In genomic region chr12:117821394-117821793, GRCm38 (mm10) we compare ENCODE assay signal across 27 mouse cellular contexts. TPM values are rescaled to one million over a fixed set of nuclear protein-coding genes. Genes with fewer than 3 reads are reported as not detected.
DNase-seq lines count a peak whose midpoint lies in the region; ATAC-seq and TF ChIP-seq lines count a peak whose summit lies in the region.
"Had no signal": no experiment of that assay in that cellular context is flagged by ENCODE, and none has a peak within 500 bp of the region (broad histone marks: within the 10 kb centered on the region; RNA-seq: fewer than 3 reads in every experiment).

No protein-coding gene starts in this region.

- TF ChIP-seq POLR2A in CH12.LX (IDR thresholded peaks at IDR 0.05; ENCODE audit: low read depth, low read length): no peak

- TF ChIP-seq EP300 in CH12.LX (IDR thresholded peaks at IDR 0.05; ENCODE audit: low read length): no peak

- H3K27me3 ChIP-seq in CH12.LX (replicated peaks): no peaks in the 10 kb centered on the region
- H3K27me3 ChIP-seq: embryonic facial prominence, embryonic 12.5 days; embryonic facial prominence, embryonic 15.5 days; heart, embryonic 15.5 days; Patski had no signal

- peak; percentile 45; the same call in 1 of the 2 replicates for ATAC-seq in common myeloid progenitor, adult 5-6 weeks (replicated peaks; ENCODE audit: low read depth, poor library complexity, severe bottlenecking)
- ATAC-seq in megakaryocyte progenitor cell, adult 5-6 weeks (replicated peaks; ENCODE audit: poor library complexity): 0 out of 2 replicates have a peak, but pooled peaks have one; percentile 9
- no peak for ATAC-seq in erythroblast, adult 5-6 weeks (replicated peaks; ENCODE audit: low FRiP score, poor library complexity, severe bottlenecking)
- ATAC-seq: hindbrain, postnatal 0 days; inflammation-experienced regulatory T-cells, adult 6 months; intestine, embryonic 16.5 days had no signal

- DNase-seq in CH12.LX (ENCODE audit: extremely low read depth): no peak
- DNase-seq in MN1 (ENCODE audit: low spot score): no peak
- DNase-seq in gastrocnemius, postnatal 14 days: no peak
- DNase-seq: adrenal gland, postnatal 10 days; adrenal gland, postnatal 36 days; cerebellum, adult 18-20 months; cerebellum, adult 9-10 months; cerebellum, postnatal 14 days; gastrocnemius, postnatal 10 days; heart, adult 18-20 months; heart, postnatal 14 days; heart, postnatal 4 days had no signal

- dilution Hi-C loops in CH12.LX (cut with MboI; ENCODE audit: extremely low pct_ligation_motif_present, extremely low pct_unique_long_range_greater_than_20kb, low sequenced_read_pairs): no loop called here

- peaks cover 3 to 6% of the 10 kb centered on the region in 2 experiments; a peak in 2 of 4 replicates for H3K4me1 ChIP-seq in CH12.LX (ENCODE audit: control insufficient read depth in 1 of 2, insufficient read depth in 2 of 2)
- H3K4me1 ChIP-seq: embryonic facial prominence, embryonic 12.5 days; embryonic facial prominence, embryonic 15.5 days; forebrain, embryonic 12.5 days; forebrain, embryonic 15.5 days; heart, embryonic 12.5 days; heart, embryonic 15.5 days had no signal

- no peak overlapping the region for H3K27ac ChIP-seq in CH12.LX (ENCODE audit: insufficient read depth, low read depth)
- H3K27ac ChIP-seq: embryonic facial prominence, embryonic 12.5 days; embryonic facial prominence, embryonic 15.5 days; forebrain, embryonic 12.5 days; forebrain, embryonic 15.5 days; heart, embryonic 15.5 days; hindbrain, embryonic 14.5 days; hindbrain, postnatal 0 days had no signal

- H3K9ac ChIP-seq in CH12.LX (ENCODE audit: insufficient read depth, low read depth): no peak overlapping the region
- H3K9ac ChIP-seq: embryonic facial prominence, embryonic 12.5 days; embryonic facial prominence, embryonic 15.5 days; forebrain, embryonic 12.5 days; forebrain, embryonic 15.5 days; heart, embryonic 12.5 days; heart, embryonic 15.5 days; hindbrain, embryonic 14.5 days had no signal

- H3K4me3 ChIP-seq in CH12.LX (replicated peaks in 1 of 3; ENCODE audit: low read depth in 2 of 3, low read length in 2 of 3, poor library complexity in 1 of 3): no peak overlapping the region
- H3K4me3 ChIP-seq: embryonic facial prominence, embryonic 12.5 days; embryonic facial prominence, embryonic 15.5 days; erythroblast, embryonic 14.5 days; forebrain, embryonic 12.5 days; forebrain, embryonic 15.5 days; heart, embryonic 12.5 days; heart, embryonic 15.5 days had no signal

- TF ChIP-seq CTCF in CH12.LX (conservative IDR thresholded peaks at IDR 0.05 in 1 of 2, IDR thresholded peaks at IDR 0.05 in 1 of 2; ENCODE audit: low read depth in 2 of 2, low read length in 2 of 2): no peak

- H3K36me3 ChIP-seq in CH12.LX (replicated peaks in 1 of 2; ENCODE audit: control insufficient read depth in 1 of 2, insufficient read depth in 1 of 2, low read length in 1 of 2): no peaks in the 10 kb centered on the region
- H3K36me3 ChIP-seq: embryonic facial prominence, embryonic 12.5 days; embryonic facial prominence, embryonic 15.5 days; forebrain, embryonic 12.5 days; forebrain, embryonic 15.5 days; heart, embryonic 12.5 days; heart, embryonic 15.5 days had no signal

- in situ Hi-C loops in CH12.LX (cut with MboI; ENCODE audit: low pct_ligation_motif_present, low pct_unique_long_range_greater_than_20kb, low sequenced_read_pairs): loop anchor here (25.0 kb wide), 1 partner anchor 166 kb away; no protein-coding TSS in a partner anchor

- TF ChIP-seq RAD21 in CH12.LX (IDR thresholded peaks at IDR 0.05; ENCODE audit: low read depth, low read length): no peak

- H3K9me3 ChIP-seq in CH12.LX (replicated peaks; ENCODE audit: low read length): no peaks in the 10 kb centered on the region
- H3K9me3 ChIP-seq: embryonic facial prominence, embryonic 12.5 days; embryonic facial prominence, embryonic 15.5 days; forebrain, embryonic 12.5 days; forebrain, embryonic 15.5 days; heart, embryonic 12.5 days; heart, embryonic 15.5 days had no signal

- peak overlapping the region; percentile 3 for H3K4me2 ChIP-seq in CH12.LX (ENCODE audit: insufficient read depth, low read depth, poor library complexity, severe bottlenecking)
- H3K4me2 ChIP-seq: embryonic facial prominence, embryonic 12.5 days; embryonic facial prominence, embryonic 15.5 days; forebrain, embryonic 12.5 days; forebrain, embryonic 15.5 days; heart, embryonic 12.5 days; heart, embryonic 15.5 days; hindbrain, embryonic 14.5 days had no signal

- no peaks in the 10 kb centered on the region for H3K79me2 ChIP-seq in CH12.LX (replicated peaks; ENCODE audit: control insufficient read depth, extremely low read depth, insufficient read depth, poor library complexity, severe bottlenecking)

- intact Hi-C loops in gastrocnemius, postnatal 14 days (cut with DNase I; ENCODE audit: low total_unique reads): no loop called here

TF ChIP-seq in CH12.LX, 34 proteins besides CTCF, POLR2A, EP300 and RAD21:
- TF ChIP-seq NELFE (IDR thresholded peaks at IDR 0.05; ENCODE audit: low read depth, low read length) (no peak), POLR2AphosphoS2 (IDR thresholded peaks at IDR 0.05; ENCODE audit: low read depth, low read length) (no peak), TCF12 (IDR thresholded peaks at IDR 0.05; ENCODE audit: low read depth, low read length) (no peak), ETS1 (conservative IDR thresholded peaks at IDR 0.05; ENCODE audit: low read depth, low read length) (no peak), MEF2A (IDR thresholded peaks at IDR 0.05; ENCODE audit: borderline replicate concordance, low read depth, low read length) (no peak), JUND (conservative IDR thresholded peaks at IDR 0.05; ENCODE audit: low read depth, low read length) (no peak), BHLHE40 (IDR thresholded peaks at IDR 0.05; ENCODE audit: low read depth, low read length) (no peak), NRF1 (IDR thresholded peaks at IDR 0.05; ENCODE audit: low read depth, low read length) (no peak), ZMIZ1 (IDR thresholded peaks at IDR 0.05; ENCODE audit: low read depth, low read length) (no peak), KAT2A (IDR thresholded peaks at IDR 0.05; ENCODE audit: insufficient replicate concordance, low read length) (no peak), GABPA (IDR thresholded peaks at IDR 0.05; ENCODE audit: insufficient replicate concordance, low read depth, low read length) (no peak), ZKSCAN1 (IDR thresholded peaks at IDR 0.05; ENCODE audit: borderline replicate concordance, low read depth, low read length) (no peak), UBTF (IDR thresholded peaks at IDR 0.05; ENCODE audit: low read depth, low read length) (no peak), SMC3 (IDR thresholded peaks at IDR 0.05; ENCODE audit: low read depth, low read length) (no peak), CHD2 (IDR thresholded peaks at IDR 0.05; ENCODE audit: low read length) (no peak), TBP (conservative IDR thresholded peaks at IDR 0.05; ENCODE audit: low read depth, low read length) (no peak), ELF1 (IDR thresholded peaks at IDR 0.05; ENCODE audit: low read depth, low read length) (no peak), ZNF384 (IDR thresholded peaks at IDR 0.05; ENCODE audit: low read depth, low read length) (no peak), USF1 (IDR thresholded peaks at IDR 0.05; ENCODE audit: low read depth, low read length) (no peak), MYC (IDR thresholded peaks at IDR 0.05; ENCODE audit: low read depth, low read length) (no peak)

RNA-seq across cellular contexts. Expression of gene Cdca7l, which starts 17.3 kb away (rescaled TPM):
- total RNA-seq in CH12.LX (2012; rRNA removed) (30.6 and 32.5 TPM in 2 replicates), CH12.LX (2014; rRNA removed) (56.6 and 57.2 TPM in 2 replicates)
- polyA plus RNA-seq in CH12.LX (2012; ENCODE audit: insufficient read length, low read depth): 53.1 and 55.1 TPM in 2 replicates
- 181 and 196 TPM in 2 replicates for total RNA-seq in common myeloid progenitor, adult 5-6 weeks (2017)
- 60.2 and 64.5 TPM in 2 replicates for total RNA-seq in megakaryocyte progenitor cell, adult 5-6 weeks (2015)
- total RNA-seq in megakaryocyte progenitor cell, adult 5-6 weeks (2017): 150 and 189 TPM in 2 replicates
- total RNA-seq in erythroblast, adult 5-6 weeks (2015; ENCODE audit: low replicate concordance): 8.4 and 13.4 TPM in 2 replicates
- 19.7 and 38.7 TPM in 2 replicates for total RNA-seq in erythroblast, adult 5-6 weeks (2017; ENCODE audit: low replicate concordance)
- total RNA-seq in gastrocnemius, postnatal 14 days (2021): 1 to 10 TPM in 1 of 2 experiments, under 1 TPM in 1; 0.92 to 1.3 TPM

Comparison
In these comparisons a context has a peak if more than half of its experiments do, and no peak if none do; other contexts are left out.
1. RNA of gene Cdca7l, which starts 17.3 kb away (total RNA-seq): 181 to 196 TPM in common myeloid progenitor, adult 5-6 weeks, 60.2 to 189 TPM in megakaryocyte progenitor cell, adult 5-6 weeks, 30.6 to 57.2 TPM in CH12.LX and 8.4 to 38.7 TPM in erythroblast, adult 5-6 weeks; 0.92 to 1.3 TPM in gastrocnemius, postnatal 14 days; every median in the first group is over 4 times any median in the second.